Mouse (Mus musculus) c-Kit-positive CD71-positive TER-119-negative erythroid progenitor cells, embryonic 14.5 days (primary cell): Measurements from ENCODE around the gene Ttc27.

ENCODE experiments used
- DNase-seq: peaks from one replicate; pipeline ENCODE4 v3.0.0-alpha.2; 2013; ENCODE audit warnings: low read depth

Ttc27 gene

DNA sequence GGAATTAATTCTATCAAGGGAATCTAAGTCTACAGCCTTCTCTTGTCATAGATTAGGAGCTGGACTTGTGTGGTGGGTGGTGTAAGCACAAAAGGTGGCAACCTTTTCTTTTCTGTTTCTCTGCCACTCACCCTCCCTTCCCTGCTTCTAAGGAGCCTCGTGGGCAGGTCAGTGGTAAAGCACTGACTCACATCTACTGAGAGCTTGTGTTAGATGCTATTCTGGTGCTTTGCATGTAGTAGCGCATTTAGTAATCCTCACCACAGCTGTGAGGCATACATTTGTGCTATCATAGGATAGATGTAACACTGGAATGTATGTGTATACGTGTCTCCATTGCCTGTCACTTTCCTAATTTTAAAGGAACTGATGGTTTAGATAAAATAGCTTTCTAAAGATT is 124.2 kb downstream of the Ttc27 start:
- DNase-seq: no peak

DNA sequence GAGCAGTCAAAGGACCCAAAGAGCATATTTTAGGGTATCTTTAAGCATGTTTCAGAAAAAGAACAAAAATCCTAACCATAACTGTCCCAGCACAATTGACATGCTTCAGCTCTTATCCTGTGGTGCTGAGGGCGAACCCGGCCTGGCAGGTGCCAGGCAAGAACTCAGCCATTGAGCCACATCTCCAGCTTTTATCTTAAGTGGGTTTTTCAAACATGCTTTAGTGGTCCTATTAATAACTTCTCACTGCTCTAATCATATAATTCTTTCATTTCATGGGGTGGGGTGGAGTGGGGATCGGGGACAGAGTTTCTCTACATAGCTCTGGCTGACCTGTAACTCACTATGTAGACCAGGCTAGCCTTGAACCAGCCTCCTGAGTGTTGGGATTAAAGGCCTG is 125.1 kb downstream of the Ttc27 start:
- no peak for DNase-seq

DNA sequence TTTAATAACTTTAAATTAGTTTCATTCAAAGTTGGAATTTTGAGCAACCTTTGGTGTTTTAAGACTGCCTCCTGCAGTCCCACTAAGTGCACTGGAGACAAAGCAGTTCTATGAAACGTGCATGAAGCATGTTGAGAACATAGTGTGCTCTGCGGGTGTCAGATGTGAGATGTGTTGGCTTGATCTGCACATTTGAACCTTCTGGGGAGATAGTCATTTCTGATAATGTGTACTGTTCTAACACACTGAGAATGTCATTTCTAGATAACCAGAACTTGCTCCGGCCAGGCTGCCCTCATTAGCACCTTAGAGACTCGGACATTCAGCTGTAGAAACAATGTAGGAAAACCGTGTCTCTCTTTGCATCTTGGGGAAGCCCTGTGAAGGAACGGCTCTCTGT is 126.0 kb downstream of the Ttc27 start:
- no peak for DNase-seq

DNA sequence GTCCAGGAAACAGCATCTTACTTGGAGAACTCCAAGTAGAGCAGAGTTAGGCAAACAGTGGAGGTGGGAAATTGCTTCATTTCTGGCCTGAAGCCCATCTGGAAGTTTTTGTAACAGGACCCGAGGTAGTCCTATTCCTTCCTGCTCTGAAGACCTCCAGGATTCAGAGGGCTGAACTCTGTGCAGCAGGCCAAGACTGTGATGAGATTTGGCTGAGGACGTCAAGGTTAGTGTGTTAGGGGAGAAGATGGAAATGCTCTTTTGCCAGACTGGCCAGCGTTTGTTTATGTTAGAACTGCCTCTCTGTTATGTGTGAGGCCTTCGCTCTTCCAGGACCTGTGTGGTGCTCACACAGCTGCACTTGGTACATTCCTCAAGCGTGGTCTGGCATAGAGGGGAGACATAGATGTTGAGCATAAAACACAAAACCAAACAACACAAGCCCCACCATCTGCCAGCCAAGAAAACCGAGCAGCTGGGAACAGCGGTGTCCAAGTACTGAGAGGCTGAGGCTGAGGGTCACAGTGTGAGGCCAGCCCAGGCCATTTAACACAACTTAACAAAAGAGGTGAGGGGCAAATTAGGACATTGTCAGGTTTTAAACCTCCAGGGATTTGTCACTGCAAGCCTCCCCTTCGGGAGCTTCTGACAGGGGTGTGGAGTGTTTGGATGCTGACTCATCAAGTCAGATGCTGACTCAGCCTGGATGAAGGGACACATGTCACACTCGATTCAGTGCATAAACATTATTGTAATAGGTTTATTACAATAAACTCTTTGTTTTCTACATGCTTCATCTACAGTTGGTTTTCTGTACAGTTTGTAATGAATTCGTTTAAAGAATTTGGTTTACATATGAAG is 128.7 kb downstream of the Ttc27 start:
- no peak for DNase-seq

DNA sequence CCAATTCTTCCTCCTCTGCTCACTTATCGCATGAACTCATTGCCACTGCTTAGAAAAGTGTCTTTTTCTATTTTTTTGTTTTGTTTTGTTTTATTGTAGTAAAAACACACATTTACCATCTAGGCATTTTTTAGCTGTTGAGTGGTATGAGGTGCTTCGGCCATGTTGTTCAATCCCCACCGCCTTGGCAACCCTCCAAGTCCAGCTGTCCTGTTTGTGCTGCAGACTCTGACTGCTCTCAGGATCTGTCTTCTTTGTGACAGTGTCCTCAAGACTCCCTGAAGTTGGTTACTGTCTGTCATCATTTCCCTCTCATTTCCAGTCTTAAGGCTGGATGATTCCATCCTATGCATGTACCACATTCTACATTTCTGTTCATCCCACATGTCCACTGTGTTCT is 132.7 kb downstream of the Ttc27 start:
- no peak for DNase-seq

DNA sequence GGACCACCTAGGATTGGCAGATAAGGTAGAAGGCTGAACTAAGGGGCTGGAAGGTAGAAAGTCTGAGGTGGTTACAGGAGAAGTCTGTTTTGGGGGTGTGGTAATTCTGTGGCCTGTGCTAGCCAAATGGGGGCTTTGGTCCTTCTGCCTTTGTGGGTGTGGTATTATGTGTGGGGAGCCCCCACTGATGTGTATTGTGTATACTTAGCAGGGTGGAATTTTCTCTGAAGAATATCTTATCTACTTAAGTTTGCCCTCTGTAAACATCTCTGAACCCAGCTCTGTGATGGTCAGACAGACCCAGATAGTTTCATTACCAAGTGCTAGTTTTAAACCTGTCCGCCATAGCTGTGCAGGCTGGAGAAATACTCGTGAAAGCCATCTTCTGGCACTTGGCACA is 141.8 kb downstream of the Ttc27 start:
- no peak for DNase-seq

DNA sequence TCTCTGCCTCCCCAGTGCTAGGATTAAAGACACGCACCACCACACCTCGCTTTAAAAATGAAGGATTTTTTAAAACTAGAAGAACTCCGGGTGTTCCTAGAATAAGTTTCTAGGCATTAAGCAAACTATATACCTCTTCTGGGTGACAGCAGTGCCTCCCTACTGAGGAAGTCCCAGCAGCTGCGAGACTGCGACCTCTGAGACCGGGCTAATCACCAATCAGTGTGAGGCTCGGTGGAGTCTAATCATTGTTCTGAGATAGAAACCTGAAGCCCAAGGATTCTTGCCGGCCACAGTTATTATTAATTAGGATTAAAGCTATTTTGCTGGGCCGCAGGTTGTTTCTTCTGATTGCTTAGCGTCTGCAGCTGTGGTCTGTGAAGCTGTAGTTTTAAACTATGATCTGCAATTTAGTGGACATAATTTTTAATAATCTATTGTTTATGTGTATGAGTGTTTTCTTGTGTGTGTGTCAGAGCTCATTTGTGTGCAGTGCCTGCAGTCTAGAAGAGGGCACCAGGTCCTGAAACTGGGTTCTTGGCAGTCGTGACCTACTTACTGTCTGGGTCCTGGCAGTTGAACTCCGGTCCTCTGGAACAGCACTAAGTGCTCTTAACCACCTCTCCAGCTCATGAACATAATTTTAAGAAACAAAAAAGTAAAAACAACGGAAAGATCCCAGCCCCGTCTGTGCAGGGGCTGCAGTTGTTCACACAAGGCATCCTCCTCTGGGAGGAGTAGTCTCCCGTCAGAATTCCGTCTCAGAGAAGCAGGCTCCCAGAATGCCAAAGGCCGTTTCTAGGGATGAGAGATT is 142.9 kb downstream of the Ttc27 start:
- no peak for DNase-seq

DNA sequence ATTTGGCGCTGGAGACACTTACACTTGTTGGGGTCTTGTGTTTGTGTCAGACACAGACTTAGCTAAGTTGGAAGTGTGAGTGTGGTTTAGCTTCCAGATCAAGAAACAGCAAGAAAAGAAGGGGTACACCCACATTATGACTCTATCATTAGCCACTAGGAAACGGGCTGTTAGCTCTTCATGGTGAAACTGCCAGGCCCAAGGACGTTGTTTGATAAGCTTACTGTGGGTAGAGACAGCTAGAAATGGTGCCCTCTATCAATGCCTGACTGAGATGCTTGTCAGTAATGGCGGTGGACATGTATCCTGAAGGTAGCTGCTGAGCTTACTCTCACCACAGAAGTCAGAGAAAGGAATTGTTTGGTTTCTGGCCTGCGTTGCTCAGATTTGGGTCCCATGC is 146.3 kb downstream of the Ttc27 start:
- DNase-seq: no peak

DNA sequence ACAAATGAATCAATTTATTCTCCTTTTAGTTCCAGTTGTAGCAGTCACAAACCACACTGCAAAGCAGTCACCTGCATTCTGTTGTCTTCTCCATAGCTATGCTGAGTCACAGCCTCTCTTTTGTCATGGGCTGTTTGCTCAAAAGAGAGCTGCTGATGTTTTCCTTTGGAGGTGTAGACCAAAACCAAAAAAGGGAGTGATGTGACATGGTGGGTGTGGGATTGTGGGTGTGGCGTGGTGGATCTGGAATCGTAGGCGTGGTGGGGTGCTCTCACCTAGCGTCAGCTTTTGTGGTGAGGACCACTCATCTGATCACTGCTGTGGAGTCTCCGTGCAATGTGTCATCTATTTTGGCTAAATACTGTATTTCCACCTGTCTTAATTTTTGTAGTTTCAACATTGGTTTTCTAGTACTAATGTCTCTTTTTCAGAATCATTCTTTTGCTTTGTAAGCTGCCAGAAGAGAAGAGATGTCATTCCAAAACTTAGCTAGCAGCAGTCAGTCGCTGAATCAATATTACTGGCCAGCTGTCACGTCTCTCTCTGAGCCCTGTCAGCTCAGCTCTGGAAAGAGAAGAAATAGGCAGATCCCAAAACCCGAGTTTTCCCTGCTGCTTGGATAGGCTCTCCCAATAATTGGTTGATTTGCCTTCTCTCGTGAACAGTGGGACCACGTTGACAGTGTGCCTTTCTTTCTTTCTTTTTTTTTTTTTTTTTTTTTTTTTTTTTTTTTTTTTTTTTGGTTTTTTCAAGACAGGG is 147.4 kb downstream of the Ttc27 start:
- DNase-seq: no peak

DNA sequence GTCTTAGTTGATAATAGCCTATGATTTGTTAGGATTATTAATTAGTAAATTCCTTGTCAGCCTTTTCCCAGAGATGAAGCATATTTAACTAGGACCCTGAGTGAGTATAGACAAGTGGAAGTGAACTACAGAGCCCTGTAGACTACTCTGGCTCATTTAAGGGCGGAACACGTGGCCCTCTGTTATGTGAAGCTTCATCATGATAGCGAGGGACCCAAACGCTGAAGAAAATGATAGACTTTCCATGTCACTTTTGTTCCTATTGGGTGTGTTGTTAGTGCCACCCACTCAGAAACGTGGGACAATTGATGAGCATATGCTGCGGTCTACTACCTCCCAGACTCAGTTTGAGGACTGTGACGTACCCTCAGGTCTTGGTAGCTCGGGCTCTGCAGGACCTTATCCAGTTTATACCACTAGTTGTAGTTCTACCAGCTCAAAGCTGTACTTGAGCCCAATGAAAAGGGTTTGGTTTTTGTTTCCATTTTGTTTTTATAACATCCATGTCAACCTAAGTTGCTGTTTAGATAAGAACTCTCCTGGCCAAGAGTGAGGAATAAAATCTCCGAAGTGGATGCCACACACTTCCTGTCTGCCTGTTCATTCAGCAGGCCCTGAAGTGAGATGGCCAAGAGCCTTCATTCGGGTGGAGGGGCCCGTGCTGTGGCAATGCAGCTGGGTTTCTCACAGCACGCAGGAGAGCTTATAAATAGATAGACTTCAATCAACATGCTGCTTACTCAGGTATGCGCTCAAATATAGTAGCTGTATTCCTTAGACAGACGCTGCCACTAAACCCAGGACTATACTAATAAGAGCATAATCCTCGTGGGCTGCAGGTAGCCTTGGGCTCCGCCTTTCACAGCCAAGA is 148.4 kb downstream of the Ttc27 start:
- no peak for DNase-seq

DNA sequence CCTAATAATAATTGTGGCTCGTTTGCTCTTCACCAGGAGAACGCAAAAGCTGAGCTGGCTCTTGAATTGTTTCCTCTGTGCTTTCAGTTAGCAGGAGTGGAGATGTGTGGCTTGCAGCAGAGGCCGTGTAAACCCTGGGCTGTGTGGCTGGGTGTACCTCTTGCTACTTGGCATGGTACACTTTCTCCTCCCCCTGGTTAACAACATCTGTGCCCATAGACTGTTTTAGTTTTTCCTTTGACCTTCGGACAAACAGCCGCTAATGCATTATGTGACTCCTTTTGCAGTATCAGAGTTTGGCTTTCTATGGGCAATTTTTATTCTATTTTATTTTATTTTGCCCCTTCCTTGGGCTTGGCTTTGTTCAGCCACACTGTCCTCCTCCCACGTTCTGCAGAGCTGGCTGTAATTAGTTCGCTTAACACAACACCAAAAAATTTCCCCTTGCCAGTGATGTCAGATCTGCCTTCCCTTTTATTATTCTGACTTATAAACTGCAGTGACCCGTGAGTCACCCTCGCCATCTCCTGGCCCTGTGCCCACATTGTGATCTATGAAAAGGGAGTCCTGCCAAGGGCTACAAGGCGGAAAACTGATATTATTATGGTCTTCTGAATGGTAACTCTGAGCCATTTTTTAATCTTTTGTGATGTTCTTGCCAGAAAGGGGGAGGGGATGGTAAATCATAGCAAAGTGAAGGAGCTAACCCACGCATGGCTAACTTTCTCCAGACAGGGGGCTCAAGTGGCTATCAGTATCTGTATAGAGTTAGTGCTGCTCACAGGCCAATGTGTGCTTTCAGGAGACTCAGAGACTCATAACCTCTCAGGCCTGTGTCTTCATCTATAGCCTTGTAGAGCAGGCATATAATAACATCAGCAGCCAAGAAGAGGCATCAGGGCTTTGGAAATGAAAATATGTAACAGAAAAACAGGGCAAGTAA is 149.3 kb downstream of the Ttc27 start:
- no peak for DNase-seq

DNA sequence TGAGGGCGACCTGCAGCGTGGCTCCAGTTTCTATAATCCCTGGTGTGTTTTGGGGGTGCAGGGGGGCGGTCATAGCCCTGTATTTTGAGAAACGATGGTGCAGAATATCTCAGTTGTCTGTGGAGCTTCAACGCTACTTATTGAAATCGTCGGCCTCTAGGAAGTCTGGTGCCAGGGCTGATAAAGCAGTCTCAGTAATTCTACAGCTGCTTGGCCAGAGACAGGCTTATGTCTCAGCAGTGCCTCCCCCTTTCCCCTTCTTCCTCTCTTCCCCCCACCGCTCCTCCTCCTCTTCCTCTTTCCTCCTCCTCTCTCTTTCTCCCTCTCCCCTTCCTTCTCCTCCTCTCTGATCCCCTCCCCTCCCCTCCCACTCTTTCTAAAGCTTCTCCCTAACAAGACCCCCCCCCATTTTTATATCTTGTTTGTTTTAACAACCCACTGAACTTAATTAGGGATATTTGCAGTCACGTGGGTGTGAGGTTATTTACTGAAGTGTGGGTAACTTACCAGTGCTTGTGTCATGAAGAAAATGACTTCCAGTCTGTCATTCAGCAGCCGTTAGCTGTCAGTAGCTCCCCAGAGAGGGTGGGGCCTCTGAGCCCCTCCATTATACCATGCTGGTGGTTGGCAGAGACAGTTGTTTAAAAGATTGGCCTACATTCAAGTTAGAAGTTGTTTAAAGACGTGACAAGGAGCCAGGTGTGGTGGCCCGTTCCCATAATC is 150.8 kb downstream of the Ttc27 start:
- DNase-seq: no peak

DNA sequence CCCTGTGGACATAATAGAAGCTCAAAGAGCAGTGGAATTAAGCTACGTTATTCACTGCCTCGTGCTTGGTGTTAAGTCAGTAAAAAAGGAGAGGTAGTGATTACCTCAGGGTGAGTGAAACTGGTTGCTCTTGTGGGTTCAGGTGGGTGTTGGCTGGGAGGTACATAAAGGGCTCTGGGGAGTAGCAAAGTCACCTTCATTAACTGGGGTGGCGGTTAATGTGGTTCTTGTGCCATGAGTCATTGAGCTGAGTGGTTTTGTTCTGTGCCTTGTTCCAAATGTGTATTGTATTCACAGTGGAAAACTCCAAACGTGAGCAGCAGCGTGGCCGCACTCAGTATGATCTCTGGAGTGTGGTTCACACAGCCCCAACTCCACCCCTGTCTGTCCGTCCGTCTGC is 152.0 kb downstream of the Ttc27 start:
- no peak for DNase-seq

DNA sequence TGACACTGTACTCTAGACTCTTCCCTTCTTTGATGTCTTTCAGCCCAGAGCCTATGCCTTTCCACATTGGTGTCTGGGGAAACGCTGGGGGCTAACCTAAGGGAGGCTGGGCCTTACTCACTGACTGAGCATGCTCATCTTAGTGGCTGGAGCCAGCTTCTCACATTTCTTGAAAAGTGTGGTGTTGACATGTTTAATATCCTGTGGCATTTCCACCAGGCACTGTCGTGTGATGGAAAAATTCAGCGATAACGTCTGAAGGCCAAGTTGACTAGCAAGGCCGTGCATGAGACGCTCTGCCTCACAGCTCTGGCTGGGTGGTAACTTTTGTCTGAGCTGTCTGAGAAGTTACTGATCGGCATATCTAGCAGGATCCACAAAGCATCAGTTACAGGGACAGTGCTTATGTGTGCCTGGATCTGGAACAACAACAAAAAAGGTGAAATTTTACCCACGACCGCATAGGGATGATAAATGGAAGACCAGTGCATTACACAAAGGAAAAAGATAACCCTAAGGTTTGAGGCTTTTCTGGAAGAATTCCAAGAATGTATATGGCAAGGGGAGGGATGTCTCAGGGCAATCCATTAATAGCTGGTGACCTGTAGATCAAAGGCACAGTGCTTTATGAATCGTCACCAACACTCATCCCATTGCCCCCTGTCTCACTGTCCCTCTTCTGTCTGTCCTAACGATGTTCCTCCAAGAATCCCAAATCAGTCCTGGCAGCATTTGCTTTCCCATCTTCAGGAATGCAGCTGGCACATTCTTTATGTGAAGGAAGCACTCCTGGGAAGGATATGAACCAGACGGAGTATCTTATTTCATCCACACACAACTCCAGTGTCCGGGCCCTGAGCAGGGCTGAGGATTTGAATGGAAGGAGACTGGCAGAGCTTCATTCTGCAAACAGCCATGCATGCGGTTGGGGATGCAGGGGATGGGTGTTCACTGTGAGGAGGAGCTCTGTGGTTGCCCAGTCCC is 152.9 kb downstream of the Ttc27 start:
- DNase-seq: no peak

DNA sequence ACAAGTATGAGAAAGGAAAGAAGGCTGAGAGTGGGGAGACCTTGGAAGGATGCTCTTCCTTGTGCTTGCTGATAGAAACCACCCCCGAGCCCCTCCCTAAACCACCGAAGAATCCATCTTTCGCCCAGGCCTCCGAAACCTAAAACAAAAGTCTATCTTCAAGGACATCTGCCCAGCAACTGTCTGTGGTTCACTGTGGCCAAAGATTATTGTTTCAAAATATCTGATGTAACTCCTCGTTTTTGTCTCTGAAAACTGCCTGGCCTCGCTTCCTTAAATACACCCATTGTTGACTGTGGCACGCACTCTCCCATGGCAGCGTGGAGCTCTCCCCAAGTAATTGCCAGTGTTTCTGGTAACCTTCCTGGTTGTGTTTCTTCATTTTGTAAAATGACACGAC is 155.0 kb downstream of the Ttc27 start:
- DNase-seq: peak; percentile 66

DNA sequence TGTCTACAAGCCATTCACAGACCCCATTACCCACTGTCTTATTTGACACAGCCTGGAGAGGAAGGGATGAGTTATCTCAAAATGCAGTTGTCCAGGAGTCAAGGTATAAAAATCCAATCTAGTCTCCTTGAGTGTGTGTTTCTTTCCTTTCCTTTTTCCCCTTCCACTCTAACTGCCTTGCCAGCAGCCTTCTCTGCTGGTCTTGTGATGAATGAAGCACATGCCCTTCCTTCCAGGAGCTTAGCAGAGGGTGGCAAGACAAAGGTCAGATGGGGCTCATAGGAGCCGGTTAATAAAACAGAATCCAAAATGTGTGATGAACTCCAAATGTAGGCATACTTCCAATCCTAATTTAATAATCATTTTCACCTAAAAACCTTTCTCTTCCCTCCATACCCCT is 156.2 kb downstream of the Ttc27 start:
- no peak for DNase-seq

DNA sequence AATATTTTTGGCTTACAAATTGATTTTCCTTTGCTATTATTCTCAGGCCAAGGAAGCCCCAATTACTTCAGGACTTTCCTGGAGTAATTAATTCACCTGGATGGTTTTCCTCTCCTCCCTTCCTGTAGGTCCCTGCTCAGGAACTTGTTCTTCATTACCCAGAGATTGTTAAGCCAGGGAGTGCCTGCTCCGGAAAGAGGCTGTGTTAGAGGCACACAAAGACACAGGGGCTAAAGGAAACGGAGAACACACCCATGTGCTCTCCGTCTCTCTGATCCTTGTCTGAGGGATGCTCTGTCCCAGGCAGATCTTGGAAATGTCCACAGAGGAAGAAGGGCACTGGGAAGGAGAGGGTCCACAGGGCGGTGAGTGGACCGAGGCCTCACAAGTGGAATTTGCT is 158.2 kb downstream of the Ttc27 start:
- no peak for DNase-seq

DNA sequence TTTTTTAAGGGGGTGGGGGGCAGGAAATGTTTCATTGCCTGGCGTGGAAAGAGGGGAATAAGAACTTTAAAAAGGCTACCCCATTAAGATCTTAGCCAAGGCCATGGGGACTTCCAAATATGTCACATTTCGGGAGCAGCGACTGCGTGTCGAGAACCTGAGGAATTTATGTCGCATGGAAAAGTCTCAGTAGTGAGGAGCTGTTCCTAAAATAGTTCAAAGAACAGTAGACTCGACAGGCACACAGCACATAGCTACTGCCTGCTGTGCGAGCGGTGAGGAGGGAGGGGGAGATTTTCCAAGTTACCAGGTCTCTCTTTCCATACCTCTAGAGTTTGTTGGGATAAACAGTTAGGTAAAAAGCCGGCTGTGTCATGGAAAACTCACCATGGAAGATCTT is 159.4 kb downstream of the Ttc27 start:
- no peak for DNase-seq

DNA sequence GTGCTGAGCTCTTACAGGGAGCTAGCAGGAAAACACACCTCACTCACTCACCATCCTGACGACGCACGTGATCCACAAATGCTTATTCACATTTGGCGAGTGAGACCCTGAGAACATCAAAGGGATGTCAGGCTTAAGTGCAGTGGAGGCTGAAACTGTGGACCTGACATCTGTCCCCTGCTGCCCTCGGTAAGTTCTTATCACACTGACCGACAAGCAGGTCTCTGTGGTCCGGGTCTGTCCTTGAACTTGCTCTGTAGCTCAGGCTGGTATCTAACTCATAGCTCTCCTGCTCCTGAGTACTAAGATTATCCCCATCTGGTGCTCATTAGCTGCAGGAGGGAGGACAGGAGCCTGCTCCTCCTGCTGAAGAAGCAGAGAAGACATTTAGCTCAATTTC is 162.2 kb downstream of the Ttc27 start:
- no peak for DNase-seq
